ENCODE assay signal across 23 mouse cellular contexts in the genomic region with DNA sequence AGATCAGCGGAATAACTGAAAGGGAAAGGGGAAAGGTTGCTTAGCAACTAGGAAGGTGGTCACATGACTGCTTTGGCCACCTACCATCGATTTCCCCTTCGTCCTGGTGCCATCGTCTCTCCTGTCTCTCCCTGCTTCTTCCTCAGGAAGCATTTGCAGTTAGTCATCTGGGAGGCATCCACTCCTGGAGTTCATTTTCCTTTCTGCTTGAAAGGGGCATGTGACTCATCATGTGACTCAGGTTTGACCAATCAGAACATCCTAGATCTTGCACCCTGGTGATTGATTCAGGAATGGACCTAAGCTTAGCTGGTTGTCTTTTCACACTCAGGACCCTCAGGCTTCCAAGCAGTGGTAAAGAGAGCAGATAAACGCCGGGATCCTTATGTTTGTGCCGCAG. TPM values are rescaled to one million over a fixed set of nuclear protein-coding genes. Genes with fewer than 3 reads are reported as not detected.
DNase-seq lines count a peak whose midpoint lies in the region; ATAC-seq and TF ChIP-seq lines count a peak whose summit lies in the region.
"Had no signal": no experiment of that assay in that cellular context is flagged by ENCODE, and none has a peak within 500 bp of the region (broad histone marks: within the 10 kb centered on the region; RNA-seq: fewer than 3 reads in every experiment).

No protein-coding gene starts in this region.

- no peaks in the 10 kb centered on the region for H3K27me3 ChIP-seq in heart, embryonic 10.5 days (ENCODE audit: insufficient read depth, poor library complexity, severe bottlenecking)
- H3K27me3 ChIP-seq in CH12.LX (replicated peaks) = no peaks in the 10 kb centered on the region
- H3K27me3 ChIP-seq in forebrain, embryonic 16.5 days (replicated peaks; ENCODE audit: control insufficient read depth, insufficient read depth, low read length) = no peaks in the 10 kb centered on the region
- H3K27me3 ChIP-seq: hindbrain, embryonic 13.5 days had no signal

- no peak for TF ChIP-seq EP300 in CH12.LX (IDR thresholded peaks at IDR 0.05; ENCODE audit: low read length)

- no peak for TF ChIP-seq RAD21 in CH12.LX (IDR thresholded peaks at IDR 0.05; ENCODE audit: low read depth, low read length)

- peaks cover 24% of the 10 kb centered on the region for H3K4me1 ChIP-seq in heart, embryonic 10.5 days
- peaks cover 10 to 39% of the 10 kb centered on the region in 2 experiments for H3K4me1 ChIP-seq in CH12.LX (ENCODE audit: control insufficient read depth in 1 of 2, insufficient read depth in 2 of 2)
- H3K4me1 ChIP-seq in forebrain, embryonic 16.5 days (replicated peaks; ENCODE audit: control insufficient read depth, insufficient read depth, low read length) = no peaks in the 10 kb centered on the region
- H3K4me1 ChIP-seq: embryonic facial prominence, embryonic 10.5 days; forebrain, embryonic 10.5 days had no signal

- no peak overlapping the region for H3K27ac ChIP-seq in heart, embryonic 10.5 days
- no peak overlapping the region for H3K27ac ChIP-seq in CH12.LX (ENCODE audit: insufficient read depth, low read depth)
- no peak overlapping the region for H3K27ac ChIP-seq in forebrain, embryonic 16.5 days (ENCODE audit: low read length)
- H3K27ac ChIP-seq: embryonic facial prominence, embryonic 10.5 days; forebrain, embryonic 10.5 days; hindbrain, embryonic 13.5 days; hindbrain, postnatal 0 days had no signal

- WGBS in heart, embryonic 10.5 days = 81% methylated on average over 7 of the region's 7 CpGs
- 89% methylated on average over 7 of the region's 7 CpGs for WGBS in forebrain, embryonic 16.5 days

- ATAC-seq in forebrain, embryonic 16.5 days = no peak
- ATAC-seq: activated CD4-positive, CD25-positive, alpha-beta regulatory T cell, adult 4 months; CD4-positive, CD25-positive, alpha-beta regulatory T cell, adult 4 months; forebrain, embryonic 14.5 days; hindbrain, postnatal 0 days had no signal

- no peak overlapping the region for H3K9ac ChIP-seq in CH12.LX (ENCODE audit: insufficient read depth, low read depth)
- H3K9ac ChIP-seq in forebrain, embryonic 16.5 days (replicated peaks; ENCODE audit: low read depth, low read length) = no peak overlapping the region
- H3K9ac ChIP-seq: hindbrain, embryonic 13.5 days had no signal

- H3K4me3 ChIP-seq in heart, embryonic 10.5 days = no peak overlapping the region
- H3K4me3 ChIP-seq in CH12.LX (replicated peaks in 1 of 3; ENCODE audit: low read depth in 2 of 3, low read length in 2 of 3, poor library complexity in 1 of 3) = no peak overlapping the region
- no peak overlapping the region for H3K4me3 ChIP-seq in forebrain, embryonic 16.5 days (replicated peaks; ENCODE audit: low read length)
- H3K4me3 ChIP-seq: embryonic facial prominence, embryonic 10.5 days; erythroblast, embryonic 14.5 days; forebrain, embryonic 10.5 days; hindbrain, embryonic 13.5 days had no signal

- H3K9me3 ChIP-seq in heart, embryonic 10.5 days = no peaks in the 10 kb centered on the region
- H3K9me3 ChIP-seq in CH12.LX (replicated peaks; ENCODE audit: low read length) = no peaks in the 10 kb centered on the region
- no peaks in the 10 kb centered on the region for H3K9me3 ChIP-seq in forebrain, embryonic 16.5 days (ENCODE audit: control insufficient read depth, low read length)
- H3K9me3 ChIP-seq: embryonic facial prominence, embryonic 10.5 days; forebrain, embryonic 10.5 days; hindbrain, embryonic 13.5 days had no signal

- no peak overlapping the region for H3K4me2 ChIP-seq in CH12.LX (ENCODE audit: insufficient read depth, low read depth, poor library complexity, severe bottlenecking)
- no peak overlapping the region for H3K4me2 ChIP-seq in forebrain, embryonic 16.5 days (ENCODE audit: low read length)
- H3K4me2 ChIP-seq: hindbrain, embryonic 13.5 days had no signal

- dilution Hi-C loops in CH12.LX (cut with MboI; ENCODE audit: extremely low pct_ligation_motif_present, extremely low pct_unique_long_range_greater_than_20kb, low sequenced_read_pairs) = no loop called here

- intact Hi-C loops in left cerebral cortex, postnatal 4 days (cut with DNase I) = no loop called here

- TF ChIP-seq CTCF in CH12.LX (conservative IDR thresholded peaks at IDR 0.05 in 1 of 2, IDR thresholded peaks at IDR 0.05 in 1 of 2; ENCODE audit: low read depth in 2 of 2, low read length in 2 of 2) = no peak

- no peak for TF ChIP-seq POLR2A in CH12.LX (IDR thresholded peaks at IDR 0.05; ENCODE audit: low read depth, low read length)

- in situ Hi-C loops in CH12.LX (cut with MboI; ENCODE audit: low pct_ligation_motif_present, low pct_unique_long_range_greater_than_20kb, low sequenced_read_pairs) = loop anchor here (5.0 kb wide), 1 partner anchor 40 kb away; the partner anchor contains the start of gene Nup160

- no peaks in the 10 kb centered on the region for H3K36me3 ChIP-seq in heart, embryonic 10.5 days
- no peaks in the 10 kb centered on the region for H3K36me3 ChIP-seq in CH12.LX (replicated peaks in 1 of 2; ENCODE audit: control insufficient read depth in 1 of 2, insufficient read depth in 1 of 2, low read length in 1 of 2)
- no peaks in the 10 kb centered on the region for H3K36me3 ChIP-seq in forebrain, embryonic 16.5 days (ENCODE audit: control insufficient read depth, insufficient read depth)
- H3K36me3 ChIP-seq: embryonic facial prominence, embryonic 10.5 days; forebrain, embryonic 10.5 days; hindbrain, embryonic 13.5 days had no signal

- no peaks in the 10 kb centered on the region for H3K79me2 ChIP-seq in CH12.LX (replicated peaks; ENCODE audit: control insufficient read depth, extremely low read depth, insufficient read depth, poor library complexity, severe bottlenecking)

- DNase-seq in heart, embryonic 10.5 days (ENCODE audit: low spot score) = peak; percentile 57
- no peak for DNase-seq in heart, postnatal 4 days
- DNase-seq in CH12.LX (ENCODE audit: extremely low read depth) (no peak), R1 (ENCODE audit: low read depth, low spot score) (peak; percentile 81)
- no peak for DNase-seq in left cerebral cortex, postnatal 4 days
- no peak for DNase-seq in right cerebral cortex, adult 18-20 months
- DNase-seq: adrenal gland, adult 2 months; adrenal gland, postnatal 25 days; cerebellum, adult 18-20 months; cerebellum, adult 9-11 months; cerebellum, postnatal 36 days; gastrocnemius, postnatal 14 days; heart, postnatal 10 days; kidney, adult 18-20 months had no signal

TF ChIP-seq in CH12.LX, 34 proteins besides CTCF, POLR2A, EP300 and RAD21:
- TF ChIP-seq RCOR1 (conservative IDR thresholded peaks at IDR 0.05; ENCODE audit: low read depth, low read length) (no peak), USF1 (IDR thresholded peaks at IDR 0.05; ENCODE audit: low read depth, low read length) (peak; percentile 71), ZC3H11A (IDR thresholded peaks at IDR 0.05; ENCODE audit: low read depth, low read length) (no peak), USF2 (conservative IDR thresholded peaks at IDR 0.05; ENCODE audit: low read depth, low read length) (peak; percentile 89), POLR2AphosphoS2 (IDR thresholded peaks at IDR 0.05; ENCODE audit: low read depth, low read length) (no peak)
TF ChIP-seq in CH12.LX: peak in this region for 2.

RNA-seq across cellular contexts. Expression of gene Nup160, which starts 40.2 kb away (rescaled TPM):
- polyA plus RNA-seq in heart, embryonic 10.5 days (2016; fragmentation: Nextera tagmentation; extraction: Ambion mirVana) = 45.3 and 49.2 TPM in 2 replicates
- total RNA-seq in heart, postnatal 4 days (2021) = 10 to 100 TPM; 15.3 to 18.1 TPM
- total RNA-seq in CH12.LX (2012; rRNA removed) = 32.7 and 37.5 TPM in 2 replicates
- total RNA-seq in CH12.LX (2014; rRNA removed) = 59.1 and 73.4 TPM in 2 replicates
- polyA plus RNA-seq in CH12.LX (2012; ENCODE audit: insufficient read length, low read depth) = 71.8 and 79.3 TPM in 2 replicates
- 30.7 and 31.2 TPM in 2 replicates for polyA plus RNA-seq in forebrain, embryonic 16.5 days (2015; fragmentation: Nextera tagmentation; extraction: Ambion mirVana)
- total RNA-seq in left cerebral cortex, postnatal 4 days (2021) = 10 to 100 TPM; 26.6 to 29.0 TPM

RNA-seq across cellular contexts. Expression of gene Ptprj, which starts 56.4 kb away (rescaled TPM):
- polyA plus RNA-seq in heart, embryonic 10.5 days (2016; fragmentation: Nextera tagmentation; extraction: Ambion mirVana) = 1.1 and 2.4 TPM in 2 replicates
- 1 to 10 TPM; 7.6 to 8.7 TPM for total RNA-seq in heart, postnatal 4 days (2021)
- total RNA-seq in CH12.LX (2012; rRNA removed) (7.3 and 9.7 TPM in 2 replicates), CH12.LX (2014; rRNA removed) (6.8 and 6.9 TPM in 2 replicates)
- 7.3 and 8.9 TPM in 2 replicates for polyA plus RNA-seq in CH12.LX (2012; ENCODE audit: insufficient read length, low read depth)
- 3.9 and 4.6 TPM in 2 replicates for polyA plus RNA-seq in forebrain, embryonic 16.5 days (2015; fragmentation: Nextera tagmentation; extraction: Ambion mirVana)
- 10 to 100 TPM; 50.8 to 51.2 TPM for total RNA-seq in left cerebral cortex, postnatal 4 days (2021)
- polyA plus RNA-seq: erythroblast, embryonic 14.5 days had no signal

Comparison
In these comparisons a context has a peak if more than half of its experiments do, and no peak if none do; other contexts are left out.
1. DNase-seq: peak in heart, embryonic 10.5 days (single experiment) and R1 (single experiment); none in heart, postnatal 4 days (single experiment), CH12.LX (single experiment), left cerebral cortex, postnatal 4 days (single experiment) and right cerebral cortex, adult 18-20 months (single experiment).
2. RNA of gene Ptprj, which starts 56.4 kb away (total RNA-seq): 50.8 to 51.2 TPM in left cerebral cortex, postnatal 4 days; 7.6 to 8.7 TPM in heart, postnatal 4 days and 6.8 to 9.7 TPM in CH12.LX; every median in the first group is over 4 times any median in the second.